Mouse (Mus musculus) CH12.LX (cell line): Measurements from ENCODE around the gene Tmem8. TPM values are rescaled to one million over a fixed set of nuclear protein-coding genes. Genes with fewer than 3 reads are reported as not detected.

Source experiments
- DNase-seq: peaks from one replicate; pipeline ENCODE4 v3.0.0-alpha.2; 2013; ENCODE audit errors: extremely low read depth
- H3K27ac ChIP-seq: 2 replicates; pipeline ENCODE4 v1.5.1; 2012; ENCODE audit warnings: low read depth, mild to moderate bottlenecking, control low read depth, moderate library complexity; ENCODE audit not compliant: insufficient read depth
- H3K27me3 ChIP-seq: replicated peaks from 2 replicates; pipeline ENCODE3; 2012; ENCODE audit warnings: inconsistent platforms
- H3K36me3 ChIP-seq, 2 experiments: replicated peaks in 1 of 2; 2 replicates each; pipeline versions ENCODE3 to v1.6.1; 2012; ENCODE audit warnings: inconsistent platforms in 1 of 2, low read length in 1 of 2, mild to moderate bottlenecking in 1 of 2, mixed read lengths in 1 of 2, moderate library complexity in 1 of 2; ENCODE audit not compliant: control insufficient read depth in 1 of 2, insufficient read depth in 1 of 2
- H3K4me1 ChIP-seq, 2 experiments: 2 replicates each; pipeline ENCODE4 v1.6.1; 2012; ENCODE audit warnings: inconsistent platforms in 1 of 2, moderate library complexity in 1 of 2; ENCODE audit not compliant: insufficient read depth in 2 of 2, control insufficient read depth in 1 of 2
- H3K4me2 ChIP-seq: 2 replicates; pipeline ENCODE4 v1.6.1; 2012; ENCODE audit warnings: low read depth, mild to moderate bottlenecking, control low read depth; ENCODE audit not compliant: poor library complexity, insufficient read depth, severe bottlenecking
- H3K4me3 ChIP-seq, 3 experiments: fragments of 150-350 bp in 1 of 3; sonication (generic) in 1 of 3; replicated peaks in 1 of 3; 2 replicates each; pipeline versions ENCODE3 to v1.5.1; 2011 to 2012; ENCODE audit warnings: low read depth in 2 of 3, low read length in 2 of 3, mild to moderate bottlenecking in 2 of 3, moderate library complexity in 2 of 3, control low read depth in 1 of 3, improper control_type of control experiment in 1 of 3, inconsistent platforms in 1 of 3, mixed read lengths in 1 of 3; ENCODE audit not compliant: poor library complexity in 1 of 3
- H3K79me2 ChIP-seq: replicated peaks from 2 replicates; pipeline ENCODE4 v1.6.1; 2012; ENCODE audit warnings: mild to moderate bottlenecking, moderate library complexity; ENCODE audit not compliant: control insufficient read depth, poor library complexity, insufficient read depth, severe bottlenecking; ENCODE audit errors: extremely low read depth
- H3K9ac ChIP-seq: 2 replicates; pipeline ENCODE4 v1.6.1; 2012; ENCODE audit warnings: low read depth, mild to moderate bottlenecking, control low read depth, moderate library complexity; ENCODE audit not compliant: insufficient read depth
- H3K9me3 ChIP-seq: replicated peaks from 2 replicates; pipeline ENCODE3; 2012; ENCODE audit warnings: low read length, inconsistent platforms, mixed read lengths
- BHLHE40 ChIP-seq: IDR thresholded peaks from 2 replicates; pipeline ENCODE4 v1.6.1; 2011; ENCODE audit warnings: mild to moderate bottlenecking, low read depth, low read length, improper control_type of control experiment
- ELF1 ChIP-seq: IDR thresholded peaks from 2 replicates; pipeline ENCODE4 v1.6.1; 2014; ENCODE audit warnings: low read depth, mild to moderate bottlenecking, inconsistent platforms, low read length, improper control_type of control experiment
- ETS1 ChIP-seq: conservative IDR thresholded peaks from 2 replicates; pipeline ENCODE4 v1.6.1; 2012; ENCODE audit warnings: low read depth, mild to moderate bottlenecking, inconsistent platforms, low read length, improper control_type of control experiment, moderate library complexity
- GABPA ChIP-seq: IDR thresholded peaks from 2 replicates; pipeline ENCODE4 v1.6.1; 2012; ENCODE audit warnings: low read depth, low read length, improper control_type of control experiment, inconsistent platforms; ENCODE audit not compliant: insufficient replicate concordance
- HCFC1 ChIP-seq: IDR thresholded peaks from 2 replicates; pipeline ENCODE4 v1.6.1; 2012; ENCODE audit warnings: low read depth, mild to moderate bottlenecking, inconsistent platforms, low read length, improper control_type of control experiment
- JUN ChIP-seq: IDR thresholded peaks from 2 replicates; pipeline ENCODE4 v1.6.1; 2011; ENCODE audit warnings: low read depth, mild to moderate bottlenecking, low read length, improper control_type of control experiment, moderate library complexity; ENCODE audit not compliant: insufficient read depth
- JUND ChIP-seq: conservative IDR thresholded peaks from 2 replicates; pipeline ENCODE4 v1.6.1; 2011; ENCODE audit warnings: low read depth, low read length, improper control_type of control experiment
- KAT2A ChIP-seq: IDR thresholded peaks from 2 replicates; pipeline ENCODE4 v1.6.1; 2012; ENCODE audit warnings: low read length, improper control_type of control experiment, inconsistent platforms; ENCODE audit not compliant: insufficient replicate concordance
- MAX ChIP-seq: IDR thresholded peaks from 2 replicates; pipeline ENCODE4 v1.6.1; 2011; ENCODE audit warnings: low read length, improper control_type of control experiment
- MEF2A ChIP-seq: IDR thresholded peaks from 2 replicates; pipeline ENCODE4 v1.6.1; 2014; ENCODE audit warnings: low read depth, mild to moderate bottlenecking, inconsistent platforms, low read length, improper control_type of control experiment, borderline replicate concordance
- MYC ChIP-seq: IDR thresholded peaks from 2 replicates; pipeline ENCODE4 v1.6.1; 2011; ENCODE audit warnings: low read depth, mild to moderate bottlenecking, improper control_type of control experiment, low read length
- NRF1 ChIP-seq: IDR thresholded peaks from 2 replicates; pipeline ENCODE4 v1.6.1; 2014; ENCODE audit warnings: low read depth, mild to moderate bottlenecking, inconsistent platforms, low read length, improper control_type of control experiment, moderate library complexity
- RCOR1 ChIP-seq: conservative IDR thresholded peaks from 2 replicates; pipeline ENCODE4 v1.6.1; 2012; ENCODE audit warnings: low read depth, mild to moderate bottlenecking, inconsistent platforms, low read length, improper control_type of control experiment
- SIN3A ChIP-seq: IDR thresholded peaks from 2 replicates; pipeline ENCODE4 v1.6.1; 2012; ENCODE audit warnings: low read length, improper control_type of control experiment, inconsistent platforms
- TCF12 ChIP-seq: IDR thresholded peaks from 2 replicates; pipeline ENCODE4 v1.6.1; 2014; ENCODE audit warnings: low read depth, mild to moderate bottlenecking, inconsistent platforms, low read length, improper control_type of control experiment
- UBTF ChIP-seq: IDR thresholded peaks from 2 replicates; pipeline ENCODE4 v1.6.1; 2012; ENCODE audit warnings: low read depth, mild to moderate bottlenecking, inconsistent platforms, low read length, improper control_type of control experiment, moderate library complexity
- USF1 ChIP-seq: IDR thresholded peaks from 2 replicates; pipeline ENCODE4 v1.6.1; 2014; ENCODE audit warnings: low read depth, mild to moderate bottlenecking, inconsistent platforms, low read length, improper control_type of control experiment
- USF2 ChIP-seq: conservative IDR thresholded peaks from 2 replicates; pipeline ENCODE4 v1.6.1; 2011; ENCODE audit warnings: low read depth, low read length, improper control_type of control experiment
- ZKSCAN1 ChIP-seq: IDR thresholded peaks from 2 replicates; pipeline ENCODE4 v1.6.1; 2012; ENCODE audit warnings: low read depth, inconsistent platforms, low read length, improper control_type of control experiment, borderline replicate concordance
- ZNF384 ChIP-seq: IDR thresholded peaks from 2 replicates; pipeline ENCODE4 v1.6.1; 2012; ENCODE audit warnings: low read depth, low read length, improper control_type of control experiment, inconsistent platforms
- dilution Hi-C: fragments of 300-500 bp; cut with MboI; formaldehyde crosslinking; loops from 2 replicates; pipeline ENCODE4 v1.14.3; 2020; ENCODE audit warnings: low sequenced_read_pairs; ENCODE audit not compliant: extremely low pct_unique_long_range_greater_than_20kb, extremely low pct_ligation_motif_present
- in situ Hi-C: fragments of 300-500 bp; cut with MboI; formaldehyde crosslinking; loops from 3 replicates; pipeline ENCODE4 v1.14.3; 2019; ENCODE audit warnings: low sequenced_read_pairs, low pct_ligation_motif_present, low pct_unique_long_range_greater_than_20kb, mixed read lengths
- polyA plus RNA-seq: library from polyadenylated mRNA; unstranded; fragments of >175 nt; gene quantifications from 2 replicates; pipeline ENCODE4 v1.2.1, GENCODE M21; 2012; ENCODE audit warnings: low read depth; ENCODE audit not compliant: insufficient read length
- total RNA-seq, 2 experiments: library from RNA; depleted of rRNA; stranded (reverse); fragments of 300-350 nt in 1 of 2; fragments of >200 nt in 1 of 2; gene quantifications; 2 replicates each; pipeline ENCODE4 v1.2.3; 2012 to 2014

Tmem8 gene
- total and polyA plus RNA-seq, 3 experiments = 2.8 to 4.6 (median 3.6) TPM

DNA sequence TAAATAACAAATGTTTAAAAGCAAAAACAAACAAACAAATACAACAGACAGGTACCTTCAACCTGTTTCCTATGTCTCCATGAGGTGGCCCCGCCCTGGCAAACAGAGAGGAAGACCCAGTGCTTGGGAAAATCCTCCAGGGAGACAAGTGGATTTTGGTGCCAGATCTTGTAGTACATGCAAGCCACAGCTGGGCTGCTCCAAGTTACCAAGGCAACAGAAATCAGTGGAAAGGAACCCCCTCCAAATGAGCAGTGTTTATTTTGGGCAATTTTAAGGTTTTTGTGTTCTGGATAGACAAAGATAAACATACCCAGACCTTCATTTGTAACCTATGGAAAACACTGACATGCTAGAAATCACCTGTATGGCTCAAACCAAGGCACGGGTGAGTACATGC lies 34.2 kb upstream of the Tmem8 start:
- Histone ChIP-seq H3K27ac (no peak overlapping the region), H3K9me3 (no peaks in the 10 kb centered on the region), H3K79me2 (no peaks in the 10 kb centered on the region), H3K9ac (no peak overlapping the region), H3K27me3 (no peaks in the 10 kb centered on the region), H3K4me2 (no peak overlapping the region), H3K4me3 (no peak overlapping the region), H3K36me3 (peaks cover 2 to 20% of the 10 kb centered on the region in 2 experiments), H3K4me1 (peaks cover 0 to 2% of the 10 kb centered on the region in 2 experiments; a peak in 1 of 4 replicates)
- in situ Hi-C loops = no loop called here
- TF ChIP-seq SIN3A (no peak), ZKSCAN1 (no peak), ETS1 (no peak), JUN (no peak), MEF2A (no peak), UBTF (no peak), MAX (no peak), RCOR1 (no peak), BHLHE40 (no peak), USF2 (no peak)
- no peak for DNase-seq
- dilution Hi-C loops = no loop called here

GRCm38 (mm10) chr17:26080867-26081266 lies 32.2 kb upstream of the Tmem8 start:
- Histone ChIP-seq H3K9ac (no peak overlapping the region), H3K9me3 (no peaks in the 10 kb centered on the region), H3K79me2 (no peaks in the 10 kb centered on the region), H3K4me2 (no peak overlapping the region), H3K4me3 (no peak overlapping the region), H3K36me3 (peaks cover 2 to 25% of the 10 kb centered on the region in 2 experiments)
- dilution Hi-C loops = no loop called here
- in situ Hi-C loops = no loop called here
- no peak for DNase-seq
- TF ChIP-seq ZNF384 (no peak), MEF2A (no peak), HCFC1 (no peak), MYC (no peak), JUND (no peak), GABPA (no peak), TCF12 (no peak), NRF1 (no peak), ELF1 (no peak), USF1 (no peak), ZKSCAN1 (no peak), KAT2A (no peak)
- TF ChIP-seq, all 38 proteins: peak for 0
- Histone ChIP-seq H3K27ac (no peak overlapping the region), H3K4me1 (no peaks in the 10 kb centered on the region), H3K27me3 (no peaks in the 10 kb centered on the region)
